Mouse (Mus musculus): ENCODE data around the gene Ccdc92. TPM values are rescaled to one million over a fixed set of nuclear protein-coding genes. Genes with fewer than 3 reads are reported as not detected.

Gene Ccdc92
- polyA plus RNA-seq (2012; rRNA removed) = 0.22 and 0.38 TPM in 2 replicates
- 0.14 and 0.21 TPM in 2 replicates for polyA plus RNA-seq (2014; fragmentation: Nextera tagmentation; extraction: Ambion mirVana)

DNA sequence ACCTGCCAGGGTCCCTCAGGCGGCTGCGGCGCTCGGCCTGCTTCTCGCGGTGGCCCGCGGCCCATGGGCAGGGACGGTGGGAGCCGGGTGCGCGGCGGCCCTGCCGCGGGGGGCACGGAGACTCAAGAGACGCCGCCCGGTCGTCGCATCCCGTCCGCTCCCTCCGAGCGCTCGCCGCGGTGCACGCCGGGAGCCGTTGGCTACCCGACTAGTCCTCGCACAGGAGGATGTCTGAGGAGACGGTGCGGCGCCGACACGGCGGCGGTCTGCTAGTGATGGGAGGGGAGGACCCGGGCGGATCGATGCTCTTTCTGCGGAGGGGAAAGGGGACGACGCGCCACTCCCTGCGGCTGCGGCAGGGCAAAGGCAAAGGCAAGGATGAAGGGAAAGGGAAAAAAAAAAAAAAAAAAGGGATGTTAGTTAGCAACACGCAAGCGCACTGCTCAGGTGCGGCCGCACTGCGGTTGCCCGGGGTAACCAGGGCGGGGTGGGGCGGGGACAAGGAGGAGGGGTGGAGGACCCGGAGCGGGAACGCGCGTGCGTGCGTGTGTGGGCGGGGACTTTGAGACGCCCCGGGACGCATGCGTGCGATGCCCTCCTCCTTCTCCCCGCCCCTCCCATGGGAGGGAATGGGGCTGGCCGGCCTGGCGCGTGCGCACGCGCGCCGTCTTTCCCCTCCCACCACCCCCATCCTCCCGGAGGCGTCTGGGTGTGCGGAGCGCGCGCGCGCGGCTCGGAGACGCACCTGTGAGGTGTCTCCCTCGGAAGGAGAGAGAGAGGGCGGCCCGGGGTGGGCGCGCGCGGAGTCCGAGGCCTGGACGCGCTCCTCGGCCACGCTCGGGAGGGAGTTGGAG lies at the start of gene Ccdc92, which contains the start of gene Zfp664:
Ccdc92 (minus strand) TSS at position 412 of the 854 bp plus-strand sequence.
Zfp664 (plus strand) TSS at position 679 of the 854 bp plus-strand sequence.
- WGBS (ENCODE audit: insufficient replicate concordance) = 0% methylated on average over 102 of the region's 103 CpGs
- ATAC-seq (ENCODE audit: insufficient read depth) (peak; percentile 93), DNase-seq (ENCODE audit: low read depth in 3 of 3, low spot score in 3 of 3) (peak; percentile 90 to 94 (median 91))
- peaks cover 40% of the 10 kb centered on the region for H3K27me3 ChIP-seq (ENCODE audit: control insufficient read depth, insufficient read depth, low read length)
- no peaks in the 10 kb centered on the region for H3K36me3 ChIP-seq (replicated peaks; ENCODE audit: control insufficient read depth, insufficient read depth, low read depth)
- peak within 1 kb of the TSS; percentile 88 for H3K9ac ChIP-seq (replicated peaks)
- no peaks in the 10 kb centered on the region for H3K9me3 ChIP-seq (ENCODE audit: control insufficient read depth, low read length)
- no peak within 1 kb of the TSS for H3K27ac ChIP-seq
- peaks cover 5 to 8% of the 10 kb centered on the region in 2 experiments for H3K4me1 ChIP-seq (replicated peaks; ENCODE audit: control insufficient read depth in 2 of 2, insufficient read depth in 2 of 2, low read length in 1 of 2)
- H3K4me3 ChIP-seq (ENCODE audit: insufficient read depth in 1 of 2, low read depth in 2 of 2, low read length in 2 of 2) = peak within 1 kb of the TSS; percentile 76 to 96
- peak within 1 kb of the TSS; percentile 94 for H3K4me2 ChIP-seq (ENCODE audit: low read depth)
- 0 out of 2 replicates have a peak, but pooled peaks have one; percentile 8 for TF ChIP-seq CTCF (IDR thresholded peaks at IDR 0.05; ENCODE audit: low read depth)
- TF ChIP-seq EP300 (IDR thresholded peaks at IDR 0.05; ENCODE audit: low read depth) = no peak

DNA sequence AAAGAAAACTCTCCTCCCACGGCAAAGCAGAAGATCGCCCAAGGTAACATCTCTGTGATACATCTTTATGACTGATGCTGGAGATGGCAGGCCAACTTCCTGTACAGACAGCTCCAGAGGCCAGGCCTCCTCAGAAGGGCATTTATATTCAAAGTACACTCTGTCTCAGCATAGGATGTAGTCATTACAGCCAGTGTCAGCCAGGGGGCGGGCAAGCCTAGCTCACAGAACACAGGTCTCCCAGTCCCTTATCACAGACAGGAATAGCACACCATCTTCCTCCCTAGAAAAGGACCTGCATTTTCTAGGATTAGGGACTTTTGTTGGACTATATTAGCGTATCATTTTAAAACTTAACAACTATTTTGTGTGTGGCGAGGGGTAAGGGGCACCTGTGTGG lies 46.6 kb upstream of the Ccdc92 start:
- TF ChIP-seq EP300 (IDR thresholded peaks at IDR 0.05; ENCODE audit: low read depth) = no peak
- TF ChIP-seq CTCF (IDR thresholded peaks at IDR 0.05; ENCODE audit: low read depth) = peak; percentile 84
- 13% methylated on average over 5 of the region's 5 CpGs for WGBS (ENCODE audit: insufficient replicate concordance)
- ATAC-seq (ENCODE audit: insufficient read depth) (no peak), DNase-seq (ENCODE audit: low read depth in 3 of 3, low spot score in 3 of 3) (peak in 1 of 3 experiments; percentile 19)
- no peaks in the 10 kb centered on the region for H3K27me3 ChIP-seq (ENCODE audit: control insufficient read depth, insufficient read depth, low read length)
- H3K9ac ChIP-seq (replicated peaks) = no peak overlapping the region
- H3K4me2 ChIP-seq (ENCODE audit: low read depth) = no peak overlapping the region
- H3K4me1 ChIP-seq (replicated peaks; ENCODE audit: control insufficient read depth in 2 of 2, insufficient read depth in 2 of 2, low read length in 1 of 2) = no peaks in the 10 kb centered on the region
- no peak overlapping the region for H3K4me3 ChIP-seq (ENCODE audit: insufficient read depth in 1 of 2, low read depth in 2 of 2, low read length in 2 of 2)
- no peak overlapping the region for H3K27ac ChIP-seq
- no peaks in the 10 kb centered on the region for H3K9me3 ChIP-seq (ENCODE audit: control insufficient read depth, low read length)
- no peaks in the 10 kb centered on the region for H3K36me3 ChIP-seq (replicated peaks; ENCODE audit: control insufficient read depth, insufficient read depth, low read depth)

DNA sequence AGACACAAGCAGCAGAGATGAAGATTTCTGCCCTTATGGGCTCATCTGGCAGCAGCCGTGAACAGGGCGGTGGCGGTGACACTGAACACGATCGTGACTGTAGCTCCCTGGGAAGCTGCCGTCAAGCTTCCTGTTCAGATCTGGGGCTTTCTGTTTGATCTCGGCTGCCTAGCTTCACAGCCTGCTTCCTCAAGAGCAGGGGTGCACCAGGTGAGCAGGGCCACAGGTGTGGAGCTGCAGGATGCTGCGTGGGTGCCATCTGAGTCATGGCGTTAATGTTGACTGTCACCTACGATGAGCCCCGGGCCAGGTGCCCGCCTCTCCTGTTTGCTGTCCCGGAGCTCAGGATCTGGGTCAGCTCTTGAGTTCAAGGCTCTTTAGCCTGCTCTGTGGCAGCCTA lies 44.7 kb upstream of the Ccdc92 start:
- WGBS (ENCODE audit: insufficient replicate concordance) = 56% methylated on average over 13 of the region's 13 CpGs
- no peaks in the 10 kb centered on the region for H3K27me3 ChIP-seq (ENCODE audit: control insufficient read depth, insufficient read depth, low read length)
- TF ChIP-seq EP300 (IDR thresholded peaks at IDR 0.05; ENCODE audit: low read depth) = no peak
- no peak for TF ChIP-seq CTCF (IDR thresholded peaks at IDR 0.05; ENCODE audit: low read depth)
- no peak overlapping the region for H3K9ac ChIP-seq (replicated peaks)
- DNase-seq (ENCODE audit: low read depth in 3 of 3, low spot score in 3 of 3) (no peak), ATAC-seq (ENCODE audit: insufficient read depth) (no peak)
- H3K27ac ChIP-seq = no peak overlapping the region
- no peaks in the 10 kb centered on the region for H3K36me3 ChIP-seq (replicated peaks; ENCODE audit: control insufficient read depth, insufficient read depth, low read depth)
- H3K4me2 ChIP-seq (ENCODE audit: low read depth) = no peak overlapping the region
- no peaks in the 10 kb centered on the region for H3K4me1 ChIP-seq (replicated peaks; ENCODE audit: control insufficient read depth in 2 of 2, insufficient read depth in 2 of 2, low read length in 1 of 2)
- no peak overlapping the region for H3K4me3 ChIP-seq (ENCODE audit: insufficient read depth in 1 of 2, low read depth in 2 of 2, low read length in 2 of 2)
- H3K9me3 ChIP-seq (ENCODE audit: control insufficient read depth, low read length) = no peaks in the 10 kb centered on the region

DNA sequence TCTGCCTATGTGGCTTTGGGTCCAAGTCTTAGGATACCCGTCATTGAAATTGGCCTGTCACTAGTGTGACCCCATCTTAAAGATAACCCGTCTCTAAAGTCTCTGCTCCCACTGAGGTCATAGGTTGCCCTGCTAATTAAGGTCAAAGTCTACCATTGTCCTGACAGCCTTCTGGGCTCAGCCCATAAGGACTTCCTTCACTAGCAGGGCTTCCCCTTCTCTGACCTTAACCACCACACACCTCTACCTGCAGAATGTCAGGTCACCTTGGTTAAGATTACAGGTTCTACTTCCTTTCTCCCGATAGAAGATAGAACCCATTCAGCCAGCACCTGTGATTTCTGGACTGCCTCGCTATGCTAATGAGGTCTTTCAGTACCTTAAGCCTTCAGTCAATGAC lies 41.6 kb upstream of the Ccdc92 start:
- H3K36me3 ChIP-seq (replicated peaks; ENCODE audit: control insufficient read depth, insufficient read depth, low read depth) = no peaks in the 10 kb centered on the region
- no peak overlapping the region for H3K4me3 ChIP-seq (ENCODE audit: insufficient read depth in 1 of 2, low read depth in 2 of 2, low read length in 2 of 2)
- no peak overlapping the region for H3K9ac ChIP-seq (replicated peaks)
- H3K4me2 ChIP-seq (ENCODE audit: low read depth) = no peak overlapping the region
- H3K27ac ChIP-seq = no peak overlapping the region
- no peaks in the 10 kb centered on the region for H3K4me1 ChIP-seq (replicated peaks; ENCODE audit: control insufficient read depth in 2 of 2, insufficient read depth in 2 of 2, low read length in 1 of 2)
- H3K9me3 ChIP-seq (ENCODE audit: control insufficient read depth, low read length) = no peaks in the 10 kb centered on the region
- WGBS (ENCODE audit: insufficient replicate concordance) = 59% methylated on average over 4 of the region's 4 CpGs
- DNase-seq (ENCODE audit: low read depth in 3 of 3, low spot score in 3 of 3) (no peak), ATAC-seq (ENCODE audit: insufficient read depth) (no peak)
- H3K27me3 ChIP-seq (ENCODE audit: control insufficient read depth, insufficient read depth, low read length) = no peaks in the 10 kb centered on the region
- TF ChIP-seq CTCF (IDR thresholded peaks at IDR 0.05; ENCODE audit: low read depth) (no peak), EP300 (IDR thresholded peaks at IDR 0.05; ENCODE audit: low read depth) (no peak)

DNA sequence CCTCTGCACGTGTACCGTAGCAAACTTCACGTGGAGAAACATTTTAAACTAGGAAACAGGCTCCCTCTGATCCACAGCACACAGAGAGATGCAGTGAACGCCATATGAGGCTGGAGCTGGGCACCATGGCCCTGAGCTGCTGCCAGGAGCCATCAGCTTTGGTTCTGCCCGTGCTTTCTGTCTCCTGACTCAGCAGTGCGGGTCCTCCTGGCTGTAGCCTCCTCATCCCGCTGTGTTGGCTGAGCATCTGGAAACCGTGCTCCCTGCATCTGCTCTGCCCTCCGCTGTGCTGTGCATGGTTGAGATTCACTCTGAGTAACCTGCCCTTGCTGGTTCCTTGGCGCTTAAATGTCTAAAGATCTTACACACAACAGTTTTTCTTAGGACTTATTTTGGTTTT lies 40.0 kb upstream of the Ccdc92 start:
- DNase-seq (ENCODE audit: low read depth in 3 of 3, low spot score in 3 of 3) = no peak
- Histone ChIP-seq H3K36me3 (replicated peaks; ENCODE audit: control insufficient read depth, insufficient read depth, low read depth) (no peaks in the 10 kb centered on the region), H3K4me1 (replicated peaks; ENCODE audit: control insufficient read depth in 2 of 2, insufficient read depth in 2 of 2, low read length in 1 of 2) (no peaks in the 10 kb centered on the region), H3K4me2 (ENCODE audit: low read depth) (no peak overlapping the region), H3K9ac (replicated peaks) (no peak overlapping the region), H3K9me3 (ENCODE audit: control insufficient read depth, low read length) (no peaks in the 10 kb centered on the region), H3K27ac (no peak overlapping the region), H3K4me3 (ENCODE audit: insufficient read depth in 1 of 2, low read depth in 2 of 2, low read length in 2 of 2) (no peak overlapping the region), H3K27me3 (ENCODE audit: control insufficient read depth, insufficient read depth, low read length) (no peaks in the 10 kb centered on the region)
- TF ChIP-seq EP300 (IDR thresholded peaks at IDR 0.05; ENCODE audit: low read depth) = no peak
- no peak for TF ChIP-seq CTCF (IDR thresholded peaks at IDR 0.05; ENCODE audit: low read depth)
- ATAC-seq (ENCODE audit: insufficient read depth) = no peak
- 65% methylated on average over 10 of the region's 10 CpGs for WGBS (ENCODE audit: insufficient replicate concordance)
